ENCODE assay signal across 14 mouse cellular contexts in genomic region chr14:24216064-24216463, GRCm38 (mm10). TPM values are rescaled to one million over a fixed set of nuclear protein-coding genes. Genes with fewer than 3 reads are reported as not detected.
A peak's percentile ranks its signal among the peaks of the same experiment; 100 is the strongest.
DNase-seq lines count a peak whose midpoint lies in the region; ATAC-seq and TF ChIP-seq lines count a peak whose summit lies in the region.
"Had no signal": no experiment of that assay in that cellular context is flagged by ENCODE, and none has a peak within 500 bp of the region (broad histone marks: within the 10 kb centered on the region; RNA-seq: fewer than 3 reads in every experiment).

No protein-coding gene starts in this region.

- no peak overlapping the region for H3K4me3 ChIP-seq in liver, embryonic 11.5 days (ENCODE audit: low read depth, low read length)
- no peak overlapping the region for H3K4me3 ChIP-seq in kidney, embryonic 14.5 days (ENCODE audit: low read length)
- H3K4me3 ChIP-seq in limb, embryonic 13.5 days, result no peak overlapping the region
- no peak overlapping the region for H3K4me3 ChIP-seq in thymus, adult 2 months (ENCODE audit: control insufficient read depth, insufficient read depth, low read length)
- H3K4me3 ChIP-seq: forebrain, embryonic 10.5 days; lung, embryonic 15.5 days; midbrain, embryonic 15.5 days; neural tube, embryonic 12.5 days had no signal

- intact Hi-C loops in left cerebral cortex, postnatal 10 days (cut with DNase I), result no loop called here

- no peak for DNase-seq in liver, embryonic 11.5 days (ENCODE audit: low spot score)
- no peak for DNase-seq in liver
- peak; percentile 37 for DNase-seq in fat pad, adult 2 months (ENCODE audit: extremely low read depth, low read depth, low spot score)
- no peak for DNase-seq in ovary, adult 18-20 months (ENCODE audit: low spot score)
- no peak for DNase-seq in thymus, adult 2 months
- DNase-seq in left cerebral cortex, postnatal 10 days (ENCODE audit: extremely low spot score in 1 of 2, low spot score in 2 of 2), result no peak
- DNase-seq: cerebellum, postnatal 14 days had no signal

- 57% methylated on average over 4 of the region's 4 CpGs for WGBS in liver, embryonic 11.5 days
- 22% methylated on average over 4 of the region's 4 CpGs for WGBS in kidney, embryonic 14.5 days
- 19% methylated on average over 4 of the region's 4 CpGs for WGBS in limb, embryonic 13.5 days
- 56% methylated on average over 4 of the region's 4 CpGs for WGBS in thymus, adult 2 months

- peak overlapping the region; percentile 1; the same call in 1 of the 2 replicates for H3K9ac ChIP-seq in liver, embryonic 11.5 days (ENCODE audit: low read depth, low read length)
- H3K9ac ChIP-seq in kidney, embryonic 14.5 days (ENCODE audit: low read depth, low read length), result no peak overlapping the region
- H3K9ac ChIP-seq in limb, embryonic 13.5 days, result no peak overlapping the region
- H3K9ac ChIP-seq: lung, embryonic 15.5 days; midbrain, embryonic 15.5 days; neural tube, embryonic 12.5 days had no signal

- H3K27me3 ChIP-seq in liver, embryonic 11.5 days (replicated peaks; ENCODE audit: control insufficient read depth, insufficient read depth, low read length), result 0 out of 2 replicates have a peak, but pooled peaks cover 6% of the 10 kb centered on the region
- H3K27me3 ChIP-seq in kidney, embryonic 14.5 days (ENCODE audit: control insufficient read depth, insufficient read depth, low read length), result no peaks in the 10 kb centered on the region
- H3K27me3 ChIP-seq in limb, embryonic 13.5 days, result no peaks in the 10 kb centered on the region
- H3K27me3 ChIP-seq in thymus, adult 2 months (ENCODE audit: control insufficient read depth, insufficient read depth, low read length), result no peaks in the 10 kb centered on the region
- H3K27me3 ChIP-seq: lung, embryonic 15.5 days; midbrain, embryonic 15.5 days; neural tube, embryonic 12.5 days had no signal

- TF ChIP-seq CTCF in thymus, adult 2 months (IDR thresholded peaks at IDR 0.05; ENCODE audit: borderline replicate concordance, control insufficient read depth, extremely low read depth, insufficient read depth, low read length, poor library complexity), result no peak

- H3K4me2 ChIP-seq in liver, embryonic 11.5 days, result no peak overlapping the region
- no peak overlapping the region for H3K4me2 ChIP-seq in kidney, embryonic 14.5 days (replicated peaks; ENCODE audit: low read depth, low read length)
- H3K4me2 ChIP-seq in limb, embryonic 13.5 days (replicated peaks), result peak overlapping the region; percentile 21; the same call in 1 of the 2 replicates
- H3K4me2 ChIP-seq: lung, embryonic 15.5 days; midbrain, embryonic 15.5 days; neural tube, embryonic 12.5 days had no signal

- no peak for ATAC-seq in liver, embryonic 11.5 days (replicated peaks; ENCODE audit: low FRiP score)
- ATAC-seq in kidney, embryonic 14.5 days (ENCODE audit: low FRiP score, low TSS enrichment), result peak; percentile 61
- no peak for ATAC-seq in limb, embryonic 13.5 days (ENCODE audit: low FRiP score, low read depth)
- ATAC-seq: CD4-positive, CD25-positive, alpha-beta regulatory T cell, adult 4 months; midbrain, embryonic 15.5 days had no signal

- no peaks in the 10 kb centered on the region for H3K9me3 ChIP-seq in liver, embryonic 11.5 days (ENCODE audit: control insufficient read depth, low read length)
- H3K9me3 ChIP-seq in kidney, embryonic 14.5 days (ENCODE audit: control insufficient read depth, low read length), result no peaks in the 10 kb centered on the region
- H3K9me3 ChIP-seq in limb, embryonic 13.5 days, result no peaks in the 10 kb centered on the region
- H3K9me3 ChIP-seq: forebrain, embryonic 10.5 days; lung, embryonic 15.5 days; midbrain, embryonic 15.5 days; neural tube, embryonic 12.5 days had no signal

- TF ChIP-seq POLR2A in thymus, adult 2 months (IDR thresholded peaks at IDR 0.05; ENCODE audit: control insufficient read depth, extremely low read depth, insufficient read depth, low read length, poor library complexity), result no peak

- peaks cover 24% of the 10 kb centered on the region for H3K4me1 ChIP-seq in liver, embryonic 11.5 days (replicated peaks; ENCODE audit: control insufficient read depth, insufficient read depth, low read length)
- H3K4me1 ChIP-seq in kidney, embryonic 14.5 days (ENCODE audit: control insufficient read depth, insufficient read depth, low read length), result peaks cover 59% of the 10 kb centered on the region
- H3K4me1 ChIP-seq in limb, embryonic 13.5 days, result peaks cover 87% of the 10 kb centered on the region
- no peaks in the 10 kb centered on the region for H3K4me1 ChIP-seq in thymus, adult 2 months (replicated peaks; ENCODE audit: control insufficient read depth, insufficient read depth, low read length)

- H3K27ac ChIP-seq in liver, embryonic 11.5 days (ENCODE audit: low read depth, low read length), result no peak overlapping the region
- H3K27ac ChIP-seq in kidney, embryonic 14.5 days (ENCODE audit: low read depth, low read length), result no peak overlapping the region
- peak overlapping the region; percentile 33; the same call in 1 of the 2 replicates for H3K27ac ChIP-seq in limb, embryonic 13.5 days
- no peak overlapping the region for H3K27ac ChIP-seq in thymus, adult 2 months (ENCODE audit: control insufficient read depth, insufficient read depth, low read length)
- H3K27ac ChIP-seq: lung, embryonic 15.5 days; midbrain, embryonic 15.5 days; neural tube, embryonic 12.5 days had no signal

- no peaks in the 10 kb centered on the region for H3K36me3 ChIP-seq in liver, embryonic 11.5 days (ENCODE audit: control insufficient read depth, insufficient read depth, low read length)
- no peaks in the 10 kb centered on the region for H3K36me3 ChIP-seq in kidney, embryonic 14.5 days (ENCODE audit: control insufficient read depth, insufficient read depth, low read length)
- H3K36me3 ChIP-seq in limb, embryonic 13.5 days, result no peaks in the 10 kb centered on the region
- no peaks in the 10 kb centered on the region for H3K36me3 ChIP-seq in thymus, adult 2 months (ENCODE audit: control insufficient read depth, insufficient read depth, low read length)
- H3K36me3 ChIP-seq: forebrain, embryonic 10.5 days; lung, embryonic 15.5 days; midbrain, embryonic 15.5 days; neural tube, embryonic 12.5 days had no signal

RNA-seq across cellular contexts. Expression of gene Dlg5, which starts 29.7 kb away (rescaled TPM):
- polyA plus RNA-seq in liver, embryonic 11.5 days (2014; fragmentation: Nextera tagmentation; extraction: Ambion mirVana), result 7.7 and 9.2 TPM in 2 replicates
- polyA plus RNA-seq in kidney, embryonic 14.5 days (2014; fragmentation: Nextera tagmentation; extraction: Ambion mirVana), result 24.7 and 26.9 TPM in 2 replicates
- 30.2 and 31.5 TPM in 2 replicates for polyA plus RNA-seq in limb, embryonic 13.5 days (2015; fragmentation: Nextera tagmentation; extraction: Ambion mirVana)
- 7.5 and 8.7 TPM in 2 replicates for polyA plus RNA-seq in thymus, adult 2 months (2012; rRNA removed)
- 10 to 100 TPM; 52.3 to 57.3 TPM for total RNA-seq in left cerebral cortex, postnatal 10 days (2021)
